Mouse (Mus musculus): ENCODE data around the gene Gm28042.

DNA sequence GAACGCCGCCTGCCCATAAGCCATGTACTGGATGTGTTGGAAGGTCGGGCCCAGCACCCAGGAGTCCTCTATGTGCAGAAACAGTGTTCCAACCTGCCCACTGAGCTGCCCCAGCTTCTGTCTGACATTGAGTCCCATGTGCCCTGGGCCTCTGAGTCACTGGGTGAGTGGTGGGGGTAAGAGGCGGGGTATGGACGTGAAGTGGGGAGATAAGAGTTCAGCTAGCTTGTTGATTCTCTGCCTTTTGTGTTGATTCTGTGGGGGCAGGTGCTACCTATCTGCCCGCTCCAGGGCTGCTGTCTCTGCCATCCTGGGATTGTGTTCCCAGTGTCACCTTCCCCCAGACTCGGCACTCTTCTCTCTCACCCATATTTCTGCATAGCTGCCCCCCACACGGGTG lies 3.1 kb downstream of the Gm28042 start:
- no peak for TF ChIP-seq CTCF (IDR thresholded peaks at IDR 0.05; ENCODE audit: extremely low read depth, insufficient read depth, low read length)
- no peak for TF ChIP-seq POLR2A (IDR thresholded peaks at IDR 0.05; ENCODE audit: extremely low read depth, insufficient read depth, low read length)
